Mouse (Mus musculus) liver, postnatal 0 days (tissue): Measurements from ENCODE around the gene Dlg2.

Experiments
- CTCF ChIP-seq: sonication (generic); IDR thresholded peaks from 2 replicates; pipeline ENCODE4 v1.5.1; 2016; ENCODE audit warnings: antibody characterized with exemption, low read depth
- EP300 ChIP-seq: IDR thresholded peaks from 2 replicates; pipeline ENCODE4 v1.6.1; 2016; ENCODE audit warnings: antibody characterized with exemption, low read depth, mild to moderate bottlenecking

- TF ChIP-seq CTCF = no peak
- TF ChIP-seq EP300 = no peak
Observed at GRCm38 (mm10) chr7:92163150-92163549, 1686.7 kb downstream of the Dlg2 start.
